Mouse (Mus musculus): ENCODE measurements around the gene Dhrs4.

Dhrs4 gene

GRCm38 (mm10) chr14:55478651-55479599 lies at the start of gene Dhrs4:
Gene Dhrs4 (plus strand): TSS chr14:55478758.
- DNase-seq: peak; percentile 91

GRCm38 (mm10) chr14:55430255-55430654 lies 48.3 kb upstream of the Dhrs4 start:
- no peak for DNase-seq

- no peak for DNase-seq
These were observed 45.5 kb upstream of the Dhrs4 start for GRCm38 (mm10) chr14:55433052-55433451.

- no peak for DNase-seq
These were observed 43.7 kb upstream of the Dhrs4 start for GRCm38 (mm10) chr14:55434825-55435224.

GRCm38 (mm10) chr14:55437118-55437517 lies 41.4 kb upstream of the Dhrs4 start:
- no peak for DNase-seq

- peak; percentile 59 for DNase-seq
These were observed 40.3 kb upstream of the Dhrs4 start for GRCm38 (mm10) chr14:55438193-55438784.

GRCm38 (mm10) chr14:55457693-55458092 lies 20.9 kb upstream of the Dhrs4 start:
- DNase-seq: peak; percentile 60

GRCm38 (mm10) chr14:55458273-55458672 lies 20.3 kb upstream of the Dhrs4 start:
- DNase-seq: peak; percentile 84

- DNase-seq: no peak
These were observed 19.8 kb upstream of the Dhrs4 start for GRCm38 (mm10) chr14:55458761-55459160.

GRCm38 (mm10) chr14:55459796-55460195 lies 18.8 kb upstream of the Dhrs4 start:
- peak; percentile 80 for DNase-seq

- DNase-seq: peak; percentile 76
These were observed 18.3 kb upstream of the Dhrs4 start for GRCm38 (mm10) chr14:55460297-55460696.

GRCm38 (mm10) chr14:55461757-55462156 lies 16.8 kb upstream of the Dhrs4 start:
- peak; percentile 75 for DNase-seq

GRCm38 (mm10) chr14:55466481-55466880 lies 12.1 kb upstream of the Dhrs4 start:
- DNase-seq: peak; percentile 72

- peak; percentile 40 for DNase-seq
These were observed 11.4 kb upstream of the Dhrs4 start for GRCm38 (mm10) chr14:55467108-55467507.

GRCm38 (mm10) chr14:55468301-55468741 lies 10.2 kb upstream of the Dhrs4 start:
- DNase-seq: peak; percentile 93

- DNase-seq: peak; percentile 88
These were observed 9.5 kb upstream of the Dhrs4 start for GRCm38 (mm10) chr14:55469041-55469440.

GRCm38 (mm10) chr14:55469821-55470220 lies 8.7 kb upstream of the Dhrs4 start:
- peak; percentile 54 for DNase-seq

GRCm38 (mm10) chr14:55470806-55471205 lies 7.8 kb upstream of the Dhrs4 start:
- peak; percentile 46 for DNase-seq

GRCm38 (mm10) chr14:55475654-55476053 lies 2.9 kb upstream of the Dhrs4 start:
- no peak for DNase-seq

GRCm38 (mm10) chr14:55477421-55477820 lies 1.1 kb upstream of the Dhrs4 start:
- DNase-seq: no peak

- no peak for DNase-seq
These were observed 729 bp upstream of the Dhrs4 start for GRCm38 (mm10) chr14:55477829-55478228.

GRCm38 (mm10) chr14:55479629-55480028 lies 1.1 kb downstream of the Dhrs4 start:
- DNase-seq: no peak

- no peak for DNase-seq
These were observed 6.0 kb downstream of the Dhrs4 start for GRCm38 (mm10) chr14:55484430-55485085.

All from kidney, adult 9 months (tissue).